Mouse (Mus musculus): ENCODE measurements around the gene Hoxa2.

DNA sequence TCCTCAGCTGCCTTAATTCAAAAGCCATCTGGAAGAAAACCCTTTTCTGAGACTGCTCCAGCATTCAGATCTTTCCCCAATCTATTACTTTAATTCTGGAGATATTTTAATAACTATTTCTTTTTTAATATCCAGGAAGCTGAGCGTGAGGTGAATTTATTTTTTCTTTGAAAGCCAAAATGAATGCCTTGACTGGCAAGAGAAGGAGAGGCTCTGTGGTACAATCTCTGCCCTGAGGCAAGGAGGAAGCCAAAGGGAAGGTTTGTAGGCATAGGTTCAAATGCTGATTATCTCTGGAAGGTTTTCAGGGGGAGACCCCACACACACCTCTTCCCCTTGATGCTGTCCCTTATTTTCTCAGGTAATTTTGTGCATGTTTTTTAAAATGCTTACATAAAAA, 2.5 kb upstream of the Hoxa2 start:
- TF ChIP-seq POLR2A (IDR thresholded peaks at IDR 0.05; ENCODE audit: borderline replicate concordance, extremely low read depth, low read depth, low read length), result no peak
- TF ChIP-seq CTCF (IDR thresholded peaks at IDR 0.05; ENCODE audit: insufficient read depth, low read length), result no peak

Measured in lung, adult 2 months (tissue).